Mouse (Mus musculus) heart, adult 18-20 months (tissue): ENCODE results near the gene Brd4. TPM values are rescaled to one million over a fixed set of nuclear protein-coding genes. Genes with fewer than 3 reads are reported as not detected.

Source experiments
- DNase-seq, 2 experiments: peaks; one replicate each; pipeline ENCODE4 v3.0.0; 2021 to 2022; ENCODE audit warnings: mixed read lengths in 1 of 2
- total RNA-seq, 2 experiments: library from RNA; stranded (reverse); gene quantifications; 2 replicates each; pipeline ENCODE4 v1.2.3; 2021

Brd4 gene
- total RNA-seq, 2 experiments from 2014 or later, result 43.6 to 55.5 TPM

DNA sequence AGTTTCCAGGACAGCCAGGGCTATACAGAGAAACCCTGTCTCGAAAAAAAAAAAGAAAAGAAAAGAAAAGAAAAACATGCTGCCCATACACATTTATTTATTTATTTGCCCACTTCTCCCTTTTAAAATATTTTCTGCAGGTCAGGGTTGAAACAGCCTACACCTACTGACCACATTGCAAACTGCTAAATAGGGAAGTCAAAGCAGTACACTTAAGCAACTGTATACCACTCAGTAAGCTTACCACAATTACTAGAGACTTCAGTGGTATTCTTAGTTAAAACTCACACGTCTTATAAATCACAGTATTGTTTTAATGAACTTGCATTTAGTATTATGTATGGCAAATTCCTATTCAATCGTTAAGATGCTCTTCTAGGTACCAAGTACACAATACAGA is 3.9 kb downstream of the Brd4 start:
- DNase-seq, result no peak

DNA sequence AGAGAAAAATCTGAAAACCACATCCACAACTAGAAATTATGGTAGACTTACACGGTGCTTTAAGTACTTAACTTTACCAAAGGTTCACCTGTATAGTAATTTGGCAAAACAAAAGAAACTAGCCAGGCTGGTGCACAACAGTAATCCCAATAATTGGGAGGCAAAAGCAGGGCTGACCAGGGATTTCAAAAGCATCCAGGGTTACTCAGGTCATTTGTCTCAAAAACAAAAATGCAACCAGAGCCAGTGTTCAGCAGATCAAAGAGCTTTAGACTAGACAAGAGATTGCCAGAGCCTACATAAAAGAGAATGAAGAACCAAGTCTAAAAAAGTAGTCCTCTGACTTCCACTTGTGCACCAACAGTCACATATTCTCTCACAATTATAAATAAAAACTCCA is 7.3 kb downstream of the Brd4 start:
- no peak for DNase-seq

DNA sequence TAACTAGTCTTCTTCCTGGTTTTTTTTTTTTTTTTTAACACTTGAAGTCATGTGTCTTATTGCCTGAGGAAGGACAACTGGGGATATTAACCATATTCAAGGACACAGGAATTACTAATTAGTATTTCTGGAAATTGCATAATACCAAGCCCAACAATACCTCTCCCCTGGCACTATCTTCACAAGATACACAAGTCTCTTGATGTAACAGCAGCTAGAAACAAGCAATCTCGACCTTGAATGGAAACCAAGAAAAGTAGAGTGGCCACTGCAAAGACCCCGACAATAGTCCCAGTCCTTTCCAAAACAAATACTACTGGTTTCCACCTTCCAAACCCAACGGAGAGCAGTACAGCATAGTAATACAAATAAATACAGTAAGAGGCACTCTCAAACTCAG is 9.0 kb downstream of the Brd4 start:
- no peak for DNase-seq

DNA sequence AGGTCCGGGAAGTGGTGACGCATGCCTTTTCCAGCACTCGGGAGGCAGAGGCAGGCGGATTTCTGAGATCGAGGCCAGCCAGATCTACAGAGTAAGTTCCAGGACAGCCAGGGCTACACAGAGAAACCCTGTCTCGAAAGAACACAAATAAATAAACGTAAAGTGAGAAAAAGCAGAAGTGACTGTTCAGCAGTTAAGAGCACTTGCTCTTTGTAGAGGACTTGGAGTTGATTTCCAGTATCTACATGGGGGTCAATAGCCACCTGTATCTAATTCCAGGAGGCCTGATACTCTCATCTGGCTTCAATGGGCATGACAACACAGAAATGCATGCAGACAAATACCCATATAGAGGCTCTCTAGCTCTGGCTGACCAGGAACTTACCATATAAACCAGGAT is 15.4 kb downstream of the Brd4 start:
- no peak for DNase-seq

DNA sequence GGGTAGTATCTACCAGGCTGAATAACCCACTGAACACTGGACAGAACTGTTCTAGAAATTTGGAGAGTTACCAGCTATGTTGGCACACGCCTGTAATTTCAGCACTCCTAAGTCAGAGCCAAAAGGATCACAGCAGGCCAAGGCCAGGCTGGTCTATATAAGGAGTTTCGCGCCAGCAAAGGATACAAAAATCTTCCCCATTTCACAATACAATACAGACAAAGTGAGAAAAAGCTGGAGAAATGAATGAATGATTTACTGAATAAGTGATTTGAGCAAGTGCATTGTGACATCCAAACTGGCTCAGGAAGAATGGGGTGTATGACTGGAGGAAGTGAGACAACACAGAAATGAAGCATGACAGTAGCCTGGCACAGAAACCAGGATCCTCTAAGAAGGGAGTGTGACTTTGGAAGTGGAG is 16.0 kb downstream of the Brd4 start:
- DNase-seq, result peak; percentile 42 to 55

DNA sequence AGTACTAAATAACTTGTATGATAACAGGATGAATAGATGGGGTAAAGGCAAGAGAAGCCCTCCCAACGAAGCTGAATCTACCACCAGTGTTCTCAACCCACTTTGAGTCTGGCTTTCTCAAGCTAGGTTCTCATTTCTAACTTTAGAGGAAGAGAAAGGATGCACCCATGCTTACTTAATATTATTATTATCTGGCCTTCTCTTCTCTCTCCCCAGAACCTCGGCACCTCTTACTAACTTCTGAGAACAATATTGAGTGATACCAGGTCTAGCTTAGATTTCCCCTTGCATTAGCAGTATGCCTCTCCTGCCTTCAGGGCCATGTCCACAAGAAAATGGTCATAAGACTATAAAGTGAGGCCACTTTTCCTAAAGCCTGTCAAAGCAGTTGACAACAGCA is 16.4 kb downstream of the Brd4 start:
- DNase-seq, result no peak

DNA sequence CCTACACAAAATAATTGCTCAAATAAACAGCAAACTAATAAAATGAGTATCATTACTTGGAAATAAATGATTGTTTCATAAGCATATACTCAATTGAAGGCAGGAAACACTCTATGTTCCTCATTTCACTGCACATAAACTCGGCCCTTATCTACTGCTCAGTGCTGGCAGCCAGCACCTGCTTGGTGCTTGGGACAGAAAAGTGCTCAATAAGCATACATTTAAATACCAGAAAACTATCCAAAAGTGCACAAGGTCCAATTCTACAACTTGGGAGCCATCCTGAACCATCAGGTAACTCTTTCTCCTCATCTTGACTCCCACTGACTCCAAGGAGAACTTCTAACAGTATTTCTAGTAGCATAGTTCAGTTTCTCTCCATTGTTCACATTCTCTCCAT is 16.9 kb downstream of the Brd4 start:
- DNase-seq, result no peak

DNA sequence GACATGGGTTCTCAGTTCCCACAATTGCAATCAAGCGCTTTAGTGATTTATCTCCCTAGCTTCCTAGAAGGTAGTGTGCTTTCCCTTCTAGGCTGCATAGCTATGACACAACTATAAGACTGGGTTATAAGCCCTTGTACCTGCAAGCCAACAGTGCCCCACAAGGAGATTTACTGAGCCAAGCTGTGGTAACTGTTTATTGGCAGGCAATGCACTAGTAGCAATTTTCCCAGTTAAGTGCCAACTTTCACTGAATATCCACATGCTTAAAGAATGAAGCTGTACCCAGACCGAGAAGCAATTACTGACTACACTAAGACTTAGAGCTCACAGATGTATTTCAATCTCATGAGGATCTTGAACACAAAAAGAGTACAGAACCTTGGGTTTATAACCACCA is 20.9 kb downstream of the Brd4 start:
- peak in 1 of 2 experiments; percentile 26 for DNase-seq

DNA sequence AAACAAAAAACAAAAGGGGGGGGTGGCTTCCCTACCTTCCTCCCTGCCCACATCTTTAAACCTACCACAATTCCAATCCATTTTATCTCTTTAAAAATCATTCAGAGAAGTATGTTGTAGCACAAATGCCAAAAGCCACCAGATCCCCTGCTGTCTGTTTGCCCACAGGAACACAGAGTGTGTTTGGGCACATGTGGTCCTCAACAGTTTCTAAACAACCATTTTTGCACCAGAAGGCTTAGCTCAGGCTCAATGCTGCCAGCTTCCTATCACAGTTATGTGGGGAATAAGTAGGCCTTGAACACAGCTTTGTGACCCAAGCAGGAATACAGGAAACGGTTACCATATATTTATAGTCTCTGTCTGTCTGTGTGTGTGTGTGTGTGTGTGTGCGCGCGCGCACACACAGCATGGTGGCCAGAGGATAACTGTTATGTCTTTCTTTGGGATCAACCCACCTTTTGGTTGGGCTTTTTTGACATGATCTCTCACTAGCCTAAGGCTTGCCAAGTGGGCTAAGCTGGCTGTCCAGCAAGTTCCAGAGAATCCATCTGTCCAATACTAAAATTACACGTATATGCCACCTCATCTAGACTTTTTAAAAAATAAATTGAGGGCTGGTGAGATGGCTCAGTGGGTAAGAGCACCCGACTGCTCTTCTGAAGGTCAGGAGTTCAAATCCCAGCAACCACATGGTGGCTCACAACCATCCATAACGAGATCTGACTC is 21.5 kb downstream of the Brd4 start:
- DNase-seq, result no peak

DNA sequence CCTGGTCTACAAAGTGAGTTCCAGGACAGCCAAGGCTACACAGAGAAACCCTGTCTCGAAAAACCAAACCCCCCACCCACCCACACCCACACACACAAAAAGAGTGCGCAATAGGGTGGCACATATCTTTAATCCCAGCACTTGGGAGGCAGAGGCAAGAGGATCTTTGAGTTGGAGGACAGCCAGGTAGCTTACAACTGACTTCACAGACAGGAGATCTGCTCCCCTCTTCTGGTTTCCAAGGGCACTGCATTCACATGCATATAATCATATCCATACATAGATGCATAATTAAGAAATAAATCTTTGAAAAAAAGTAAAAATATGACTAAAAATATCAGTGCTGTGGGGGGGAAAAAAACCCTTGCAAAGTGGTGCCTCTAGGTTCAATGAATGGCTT is 25.7 kb downstream of the Brd4 start:
- no peak for DNase-seq

DNA sequence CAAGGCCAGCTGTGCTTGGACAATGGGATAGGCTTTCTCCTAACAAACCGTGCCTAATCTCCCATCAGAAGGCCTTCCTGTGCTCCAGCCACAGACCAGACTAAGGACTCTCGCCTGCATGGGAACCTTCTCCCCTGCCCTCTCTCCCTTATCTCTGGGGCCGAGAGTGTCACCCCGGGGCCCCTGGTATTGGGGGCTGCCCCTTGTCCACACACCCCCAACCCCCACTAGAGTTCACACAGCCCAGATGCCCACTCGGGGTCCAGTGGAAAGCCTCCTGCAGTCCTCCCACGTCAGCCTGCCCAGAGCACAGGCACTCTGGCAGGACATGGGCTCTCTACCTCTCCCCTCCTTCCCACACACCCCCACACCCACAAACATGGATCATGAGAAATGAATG is 26.6 kb downstream of the Brd4 start:
- DNase-seq, result no peak

DNA sequence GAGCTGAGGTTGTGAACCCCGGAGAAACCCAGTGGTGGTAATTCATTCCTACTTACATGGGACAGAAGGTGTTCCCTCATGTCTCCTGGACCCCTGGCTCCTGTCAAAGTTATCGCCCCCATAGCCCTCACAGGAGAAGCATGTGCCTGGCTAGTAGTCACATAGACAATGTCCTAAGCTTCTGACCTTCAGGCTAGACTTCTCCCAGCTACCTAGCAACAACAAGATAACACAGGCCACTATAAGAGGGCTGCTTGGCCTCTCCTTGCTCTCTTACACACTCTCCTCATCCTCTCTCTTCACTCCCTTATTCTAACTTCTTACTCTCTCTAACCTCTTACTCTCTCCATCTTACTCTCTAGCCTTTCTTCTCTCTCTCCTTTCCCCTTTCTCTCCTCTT is 27.1 kb downstream of the Brd4 start:
- peak in 1 of 2 experiments; percentile 33 for DNase-seq

DNA sequence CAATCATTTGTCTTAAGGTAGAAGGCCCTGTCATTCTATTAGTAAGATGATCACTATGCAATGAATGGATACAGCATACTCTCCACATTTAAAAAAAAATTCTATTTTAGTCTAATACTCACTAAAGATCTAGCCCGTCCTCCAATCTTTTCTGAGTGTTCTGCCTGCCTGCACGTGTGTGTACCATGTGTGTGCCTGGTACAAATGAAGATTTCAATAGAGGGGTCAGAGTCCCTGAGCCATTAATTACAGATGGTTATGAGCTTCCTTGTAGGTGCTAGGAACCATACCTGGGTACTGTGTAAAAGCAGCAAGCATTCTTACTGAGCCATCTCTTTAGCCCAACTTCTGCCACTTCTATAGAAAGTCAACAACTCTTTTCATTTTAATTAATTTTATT is 27.6 kb downstream of the Brd4 start:
- no peak for DNase-seq

DNA sequence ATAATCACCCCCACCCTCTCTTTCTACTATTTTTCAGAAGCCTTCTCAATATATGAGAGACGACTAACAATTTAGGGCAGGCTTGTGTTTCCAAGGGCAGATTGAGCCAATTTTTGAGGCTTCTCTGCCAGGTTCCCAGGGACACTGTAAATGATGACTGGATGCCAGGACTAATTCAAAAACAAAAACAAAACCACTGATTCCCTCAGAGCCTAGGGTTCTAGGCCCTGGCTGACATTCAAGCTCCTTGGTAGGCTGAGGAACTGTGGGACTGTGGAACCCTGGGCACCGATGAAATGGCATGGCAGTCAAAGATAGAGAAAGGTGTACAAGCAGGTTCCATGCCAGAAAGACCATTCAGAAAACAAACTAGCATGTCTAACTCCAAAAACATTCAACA is 31.3 kb downstream of the Brd4 start:
- no peak for DNase-seq

DNA sequence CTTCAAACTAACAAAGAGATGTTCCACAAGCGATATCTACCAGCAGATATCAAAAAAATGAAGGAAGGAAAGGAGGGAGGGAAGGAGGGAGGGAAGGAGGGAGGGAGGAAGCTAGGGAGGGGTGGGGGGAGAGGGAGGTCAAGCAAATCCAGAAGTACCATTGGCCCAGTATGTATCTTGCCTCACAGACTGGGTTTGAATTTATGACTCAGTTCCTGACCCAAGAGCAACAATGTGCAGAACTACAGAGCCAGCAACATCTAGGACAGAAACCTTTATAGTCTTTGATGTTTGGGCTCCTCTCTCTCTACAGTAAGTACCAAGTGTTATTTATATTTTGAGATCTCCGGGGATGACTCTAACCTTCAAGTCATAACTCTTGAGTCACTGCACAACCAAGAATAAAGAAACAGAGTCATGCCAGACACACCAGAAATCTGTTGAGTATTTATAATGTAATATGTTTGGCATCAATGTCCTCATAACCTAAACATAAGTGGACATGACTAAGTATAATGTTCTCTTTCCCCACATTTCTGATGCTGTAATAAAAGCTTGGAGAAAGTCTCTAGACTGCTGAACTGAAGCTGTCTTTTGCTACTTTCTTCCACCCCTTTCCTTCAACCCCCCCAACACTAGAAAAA is 32.6 kb downstream of the Brd4 start:
- DNase-seq, result no peak

DNA sequence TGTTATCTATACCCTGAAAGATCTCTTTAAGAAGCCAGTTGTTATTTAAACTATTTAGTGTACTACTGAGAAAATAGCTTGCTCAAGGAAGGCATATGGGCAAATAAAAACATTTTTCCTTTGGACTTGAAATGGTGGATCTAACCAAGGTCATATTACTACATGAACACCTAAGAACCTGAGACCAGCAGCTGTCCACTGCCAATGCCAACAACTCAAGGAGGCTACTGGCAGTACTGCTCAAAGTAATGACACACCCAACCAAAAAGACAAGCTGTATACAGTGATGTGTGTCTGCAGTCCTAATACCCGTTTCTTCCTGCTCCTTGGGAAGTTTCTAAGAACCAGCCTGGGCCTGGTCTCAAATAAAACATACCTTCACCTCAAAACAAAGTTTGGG is 34.5 kb downstream of the Brd4 start:
- DNase-seq, result no peak

DNA sequence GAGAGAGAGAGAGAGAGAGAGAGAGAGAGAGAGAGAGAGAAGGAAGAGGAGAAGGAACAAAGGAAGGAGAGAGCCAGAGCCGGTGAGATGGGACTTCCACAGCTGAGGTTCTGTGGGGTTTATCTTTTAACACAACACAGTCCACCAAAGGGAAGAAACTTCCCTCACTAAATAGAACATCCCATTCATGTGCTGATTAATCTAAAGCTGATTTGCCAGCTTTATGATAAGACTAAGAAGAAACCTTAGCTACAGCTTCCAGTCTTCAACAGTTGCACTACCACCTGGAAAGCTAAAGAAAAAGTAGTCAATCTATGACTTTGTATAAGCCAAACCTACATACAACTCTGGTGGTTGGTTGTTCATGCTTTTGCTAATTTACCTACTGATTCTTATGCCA is 36.3 kb downstream of the Brd4 start:
- no peak for DNase-seq

DNA sequence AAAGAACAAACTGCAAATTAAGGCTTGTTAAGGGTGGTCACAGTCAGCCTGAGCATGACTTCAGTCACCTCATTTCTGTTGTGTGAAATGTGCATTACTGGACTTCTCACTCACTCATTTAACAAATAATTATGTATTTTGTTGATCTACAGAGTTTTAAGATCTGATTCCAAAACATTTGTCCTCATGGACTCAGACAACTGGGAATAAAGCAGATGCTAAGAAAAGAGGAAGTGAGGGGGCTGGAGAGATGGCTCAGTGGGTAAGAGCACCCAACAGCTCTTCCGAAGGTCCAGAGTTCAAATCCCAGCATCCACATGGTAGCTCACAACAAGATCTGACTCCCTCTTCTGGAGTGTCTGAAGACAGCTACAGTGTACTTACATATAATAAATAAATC is 36.9 kb downstream of the Brd4 start:
- no peak for DNase-seq

DNA sequence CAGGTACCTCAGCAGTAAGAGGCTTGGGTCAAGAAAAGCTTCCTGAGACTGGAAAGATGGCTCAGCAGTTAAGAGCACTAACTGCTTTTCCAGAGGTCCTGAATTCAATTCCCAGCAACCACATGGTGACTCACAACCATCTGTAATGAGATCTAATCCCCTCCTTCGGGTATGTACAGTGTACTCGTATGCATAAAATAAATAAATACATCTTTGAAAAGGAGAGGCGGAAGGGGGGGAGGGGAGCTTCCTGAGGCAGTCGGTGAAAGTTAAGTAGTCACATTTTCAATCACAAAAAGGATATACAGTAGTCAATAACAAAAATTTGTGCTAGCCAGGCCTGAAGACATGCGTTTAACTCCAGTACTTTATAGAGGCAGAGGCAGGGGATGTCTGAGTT is 38.4 kb downstream of the Brd4 start:
- no peak for DNase-seq

DNA sequence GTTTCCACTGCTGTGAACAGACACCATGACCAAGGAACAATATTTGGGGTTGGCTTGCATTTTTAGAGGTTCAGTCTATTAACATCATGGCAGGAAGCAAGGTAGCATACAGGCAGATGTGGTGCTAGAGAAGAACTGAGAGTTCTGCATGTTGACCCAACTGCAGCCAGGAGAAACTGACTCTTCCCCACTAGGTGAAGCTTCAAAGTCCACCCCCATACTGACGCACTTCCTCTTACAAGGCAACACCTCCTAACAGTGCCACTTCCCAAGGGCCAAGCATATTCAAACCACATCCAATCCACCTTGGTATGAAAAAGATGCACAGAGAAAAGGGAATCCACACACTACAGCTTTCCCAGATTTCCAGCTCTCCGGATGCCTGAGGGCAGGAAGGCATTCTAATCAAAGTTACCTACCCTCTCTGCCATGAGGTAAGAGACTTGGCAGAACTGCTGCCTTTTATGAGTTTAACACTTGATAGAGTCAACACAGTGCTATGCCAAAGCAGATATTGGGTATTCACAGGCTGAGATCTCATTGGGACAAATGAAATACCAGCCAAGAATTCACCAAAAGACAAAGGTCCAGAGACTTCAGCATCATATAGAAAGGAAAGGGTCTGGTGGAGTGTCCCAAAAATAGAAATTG is 43.5 kb downstream of the Brd4 start:
- DNase-seq, result no peak

DNA sequence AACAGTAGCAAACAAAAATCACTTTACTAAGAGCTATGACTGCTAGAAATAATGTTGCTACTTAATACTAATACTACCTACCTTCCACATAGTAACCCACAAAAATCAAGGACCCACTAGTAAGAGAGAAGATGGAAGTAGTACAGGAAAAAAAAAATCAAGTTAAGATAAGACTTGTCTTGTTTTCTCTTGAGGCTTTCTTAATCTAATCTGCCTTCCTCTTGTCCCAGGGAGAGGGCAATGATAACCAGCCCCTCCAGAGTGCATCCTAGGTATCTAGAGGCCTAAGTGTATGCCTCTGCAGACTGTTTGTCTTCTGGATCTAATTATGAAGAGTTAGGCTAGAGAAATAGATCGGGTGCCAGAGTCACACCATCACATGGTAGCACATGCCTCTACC is 45.9 kb downstream of the Brd4 start:
- DNase-seq, result no peak

DNA sequence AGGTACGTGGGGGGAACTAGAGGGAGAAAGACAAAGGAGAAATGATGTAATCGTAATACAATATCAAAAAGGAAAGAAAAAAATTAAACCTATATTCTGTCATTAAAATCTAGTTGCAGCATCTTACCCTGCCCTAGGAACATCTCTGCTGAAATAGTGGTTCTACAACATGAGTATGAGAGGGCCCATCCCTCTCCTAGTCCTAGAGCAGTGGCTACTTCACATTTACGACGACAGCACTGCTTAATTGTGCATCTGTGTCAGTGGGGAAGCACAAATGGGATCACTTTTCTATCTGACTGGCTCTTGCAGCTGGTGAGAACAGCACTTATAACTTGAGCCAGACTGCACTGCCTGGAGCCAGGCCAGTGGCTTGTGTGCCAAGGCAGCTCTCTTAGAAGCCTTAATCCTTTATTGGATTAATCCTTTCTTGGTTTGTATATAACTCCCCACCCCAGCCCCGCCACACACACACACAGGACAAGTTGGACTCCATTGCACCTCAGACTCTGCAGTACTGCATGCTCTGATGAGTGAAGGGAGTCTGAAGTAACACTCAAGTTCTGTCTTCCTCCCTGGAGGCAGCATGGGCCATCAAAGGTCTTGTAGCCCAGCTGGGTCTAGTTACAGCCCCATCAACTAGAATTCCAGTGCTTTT is 48.9 kb downstream of the Brd4 start:
- DNase-seq, result peak; percentile 77 to 81

DNA sequence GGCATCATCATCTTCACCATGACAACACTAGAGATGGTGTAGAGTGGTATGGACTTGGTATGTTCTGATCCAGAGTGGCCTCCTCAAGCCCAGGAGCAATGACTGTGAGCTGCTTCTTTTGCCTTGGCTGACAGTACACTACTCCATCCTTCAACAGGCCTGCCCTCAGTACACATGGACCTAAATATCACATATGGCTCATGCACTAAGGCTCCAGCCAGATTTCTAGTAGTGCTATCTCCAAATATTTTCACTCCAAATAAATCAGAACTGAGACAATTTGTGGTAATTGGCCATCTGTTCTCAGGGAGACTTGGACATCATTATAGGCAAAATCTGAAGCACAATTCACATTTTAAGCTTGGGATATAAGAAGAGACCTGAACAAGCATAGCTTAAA is 51.3 kb downstream of the Brd4 start:
- DNase-seq, result no peak
